Mouse (Mus musculus): Measurements from ENCODE around the gene Insc. TPM values are rescaled to one million over a fixed set of nuclear protein-coding genes. Genes with fewer than 3 reads are reported as not detected.
A peak's percentile ranks its signal among the peaks of the same experiment; 100 is the strongest.

Insc gene
- polyA plus RNA-seq, 1 experiment from 2014 or later: 3.1 TPM

DNA sequence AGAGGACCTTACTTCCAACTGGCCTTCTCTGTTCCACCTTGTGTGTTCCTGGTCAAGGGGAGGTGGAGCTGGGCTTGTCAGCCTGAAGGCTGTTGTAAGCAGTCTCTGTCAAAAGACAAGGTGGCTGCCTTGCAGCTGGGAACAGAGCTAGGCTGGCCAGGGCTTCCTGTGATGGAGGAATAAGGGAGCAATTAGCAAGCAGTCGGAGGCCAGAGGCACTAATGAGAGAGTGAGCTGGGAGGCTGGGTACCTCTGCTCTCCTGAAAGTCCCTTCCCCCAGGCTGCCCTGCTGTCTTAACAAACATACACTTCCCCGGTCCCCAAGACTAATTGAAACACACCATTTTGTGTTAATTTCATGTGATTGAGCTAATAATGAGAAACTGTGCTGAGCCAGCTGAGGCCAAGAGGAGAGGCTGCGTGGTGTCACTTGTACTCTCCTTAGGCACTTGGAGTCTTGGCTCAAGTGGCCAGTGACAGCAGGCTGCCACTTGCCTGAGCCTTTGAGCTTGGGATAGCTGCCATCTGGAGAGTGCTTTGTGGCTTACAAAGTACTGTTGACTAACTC lies 99.2 kb downstream of the Insc start:
- Histone ChIP-seq H3K4me2 (replicated peaks) (no peak overlapping the region), H3K9ac (no peak overlapping the region), H3K36me3 (no peaks in the 10 kb centered on the region), H3K4me1 (peaks cover 12% of the 10 kb centered on the region), H3K27me3 (no peaks in the 10 kb centered on the region), H3K4me3 (no peak overlapping the region), H3K27ac (peak overlapping the region; percentile 74), H3K9me3 (replicated peaks) (no peaks in the 10 kb centered on the region)
- WGBS: 27% methylated on average over 3 of the region's 3 CpGs
- peak; percentile 92 for ATAC-seq (ENCODE audit: low FRiP score)

- Histone ChIP-seq H3K4me3 (no peak overlapping the region), H3K27ac (no peak overlapping the region), H3K9ac (no peak overlapping the region), H3K9me3 (replicated peaks) (no peaks in the 10 kb centered on the region), H3K4me1 (peaks cover 9% of the 10 kb centered on the region), H3K4me2 (replicated peaks) (no peak overlapping the region), H3K36me3 (no peaks in the 10 kb centered on the region), H3K27me3 (no peaks in the 10 kb centered on the region)
- 90% methylated on average over 2 of the region's 2 CpGs for WGBS
- ATAC-seq (ENCODE audit: low FRiP score): no peak
Measured at GRCm38 (mm10) chr7:114847179-114847578, 103.7 kb downstream of the Insc start.

DNA sequence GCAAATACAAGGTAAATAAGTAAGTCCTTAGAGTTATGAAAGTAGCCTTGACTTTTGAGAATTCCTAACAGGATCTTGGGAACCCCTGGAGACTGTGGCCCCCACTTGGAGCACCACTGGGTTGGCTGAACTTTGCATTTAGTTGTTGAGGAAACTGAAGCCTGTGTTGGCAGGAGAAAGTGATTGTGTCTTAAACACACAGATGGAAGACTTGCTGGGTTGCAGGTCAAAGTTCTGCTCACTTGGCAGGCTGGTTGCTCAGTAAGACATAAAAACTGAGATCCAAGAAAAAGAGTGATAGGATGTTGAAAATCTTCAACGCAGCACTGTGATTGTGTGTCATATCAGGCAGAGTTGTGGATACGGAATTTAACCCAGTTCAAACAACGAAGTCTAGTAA lies 108.9 kb downstream of the Insc start:
- Histone ChIP-seq H3K27me3 (no peaks in the 10 kb centered on the region), H3K9ac (no peak overlapping the region), H3K4me3 (no peak overlapping the region), H3K4me1 (no peaks in the 10 kb centered on the region), H3K4me2 (replicated peaks) (no peak overlapping the region), H3K9me3 (replicated peaks) (no peaks in the 10 kb centered on the region), H3K36me3 (no peaks in the 10 kb centered on the region), H3K27ac (no peak overlapping the region)
- no peak for ATAC-seq (ENCODE audit: low FRiP score)
- WGBS: 85% methylated on average over 3 of the region's 3 CpGs

GRCm38 (mm10) chr7:114854169-114854568 lies 110.7 kb downstream of the Insc start:
- no peak overlapping the region for H3K4me2 ChIP-seq (replicated peaks)
- ATAC-seq (ENCODE audit: low FRiP score): no peak
- H3K36me3 ChIP-seq: no peaks in the 10 kb centered on the region
- H3K4me3 ChIP-seq: no peak overlapping the region
- WGBS: 83% methylated on average over 2 of the region's 2 CpGs
- H3K4me1 ChIP-seq: no peaks in the 10 kb centered on the region
- H3K27ac ChIP-seq: no peak overlapping the region
- no peak overlapping the region for H3K9ac ChIP-seq
- H3K27me3 ChIP-seq: no peaks in the 10 kb centered on the region
- H3K9me3 ChIP-seq (replicated peaks): no peaks in the 10 kb centered on the region

DNA sequence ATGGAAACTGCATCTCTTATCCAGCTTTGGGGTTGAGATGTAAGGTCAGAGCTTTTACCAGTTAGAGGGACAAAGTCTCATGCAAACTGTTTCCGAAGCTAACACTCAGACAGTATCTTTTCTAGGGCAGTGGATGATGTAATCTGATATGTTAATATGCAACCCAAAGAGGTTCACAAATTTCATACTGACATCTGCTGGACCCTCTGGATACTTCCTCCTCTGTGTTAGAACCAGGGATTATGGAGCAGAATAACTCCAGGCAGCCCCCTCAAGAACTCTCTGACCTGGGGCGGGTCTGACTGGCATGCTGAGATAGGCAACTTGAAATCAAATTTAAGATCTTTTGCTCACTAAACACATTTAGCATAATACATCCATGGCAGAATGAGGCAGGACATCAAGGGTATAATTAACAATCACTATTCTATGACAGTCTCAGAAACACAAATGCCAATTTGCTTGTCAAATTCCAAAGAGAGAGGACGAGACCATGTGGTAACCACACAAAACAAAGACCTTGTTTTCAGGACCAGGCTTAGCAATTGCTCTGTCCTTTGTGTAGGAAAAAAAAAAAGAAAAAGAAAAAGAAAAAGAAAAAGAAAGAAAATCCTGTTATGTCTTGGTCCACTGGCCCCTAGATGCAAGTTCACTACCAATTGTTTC lies 117.5 kb downstream of the Insc start:
- ATAC-seq (ENCODE audit: low FRiP score): no peak
- Histone ChIP-seq H3K27me3 (no peaks in the 10 kb centered on the region), H3K4me2 (replicated peaks) (no peak overlapping the region), H3K9me3 (replicated peaks) (no peaks in the 10 kb centered on the region), H3K4me3 (no peak overlapping the region), H3K27ac (no peak overlapping the region), H3K9ac (no peak overlapping the region), H3K36me3 (no peaks in the 10 kb centered on the region), H3K4me1 (no peaks in the 10 kb centered on the region)
- WGBS: 75% methylated on average over 3 of the region's 3 CpGs

GRCm38 (mm10) chr7:114873315-114874012 lies 130.0 kb downstream of the Insc start:
- ATAC-seq (ENCODE audit: low FRiP score): 0 out of 2 replicates have a peak, but pooled peaks have one; percentile 32
- no peak overlapping the region for H3K4me2 ChIP-seq (replicated peaks)
- no peak overlapping the region for H3K27ac ChIP-seq
- H3K27me3 ChIP-seq: 0 out of 2 replicates have a peak, but pooled peaks cover 2% of the 10 kb centered on the region
- peaks cover 12% of the 10 kb centered on the region for H3K4me1 ChIP-seq
- no peaks in the 10 kb centered on the region for H3K9me3 ChIP-seq (replicated peaks)
- 62% methylated on average over 3 of the region's 3 CpGs for WGBS
- no peaks in the 10 kb centered on the region for H3K36me3 ChIP-seq
- no peak overlapping the region for H3K4me3 ChIP-seq
- H3K9ac ChIP-seq: no peak overlapping the region

DNA sequence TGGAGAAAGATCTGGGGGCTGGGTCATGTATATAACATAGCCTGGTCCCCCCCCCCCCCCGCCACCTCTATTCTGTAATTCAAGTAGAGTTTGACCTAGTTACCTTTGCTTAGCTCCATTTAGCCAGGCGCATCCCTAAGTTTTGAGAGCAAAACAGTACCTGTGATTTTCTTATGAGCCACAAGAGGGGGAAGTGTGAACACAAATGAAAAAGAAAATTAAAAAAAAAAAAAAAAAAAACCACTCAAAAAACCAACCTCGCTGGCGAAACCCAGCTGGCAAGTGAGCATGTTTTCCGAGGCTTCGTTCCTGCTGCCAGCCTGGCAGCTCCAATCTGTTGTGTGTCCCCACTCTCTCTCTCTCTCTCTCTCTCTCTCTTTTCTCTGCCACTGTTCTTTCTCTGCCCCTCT lies 130.5 kb downstream of the Insc start:
- H3K9ac ChIP-seq: no peak overlapping the region
- H3K4me1 ChIP-seq: peaks cover 12% of the 10 kb centered on the region
- no peak overlapping the region for H3K4me2 ChIP-seq (replicated peaks)
- 29% methylated on average over 6 of the region's 6 CpGs for WGBS
- H3K27me3 ChIP-seq: 0 out of 2 replicates have a peak, but pooled peaks cover 2% of the 10 kb centered on the region
- no peak overlapping the region for H3K27ac ChIP-seq
- no peaks in the 10 kb centered on the region for H3K36me3 ChIP-seq
- no peak overlapping the region for H3K4me3 ChIP-seq
- no peaks in the 10 kb centered on the region for H3K9me3 ChIP-seq (replicated peaks)
- no peak for ATAC-seq (ENCODE audit: low FRiP score)

- WGBS: 86% methylated on average over 2 of the region's 2 CpGs
- ATAC-seq (ENCODE audit: low FRiP score): no peak
Measured at GRCm38 (mm10) chr7:114874579-114874978, 131.1 kb downstream of the Insc start.

GRCm38 (mm10) chr7:114883602-114884001 lies 140.1 kb downstream of the Insc start:
- Histone ChIP-seq H3K4me1 (no peaks in the 10 kb centered on the region), H3K36me3 (no peaks in the 10 kb centered on the region), H3K4me3 (no peak overlapping the region), H3K9ac (no peak overlapping the region), H3K27ac (no peak overlapping the region), H3K4me2 (replicated peaks) (no peak overlapping the region), H3K27me3 (no peaks in the 10 kb centered on the region), H3K9me3 (replicated peaks) (no peaks in the 10 kb centered on the region)
- 86% methylated on average over 2 of the region's 2 CpGs for WGBS
- ATAC-seq (ENCODE audit: low FRiP score): no peak

More at GRCm38 (mm10) chr7:114874579-114874978, 131.1 kb downstream of the Insc start:
- H3K27ac ChIP-seq: no peak overlapping the region
- 0 out of 2 replicates have a peak, but pooled peaks cover 2% of the 10 kb centered on the region for H3K27me3 ChIP-seq
- no peak overlapping the region for H3K4me2 ChIP-seq (replicated peaks)
- H3K4me1 ChIP-seq: peaks cover 12% of the 10 kb centered on the region
- no peaks in the 10 kb centered on the region for H3K9me3 ChIP-seq (replicated peaks)
- no peak overlapping the region for H3K9ac ChIP-seq
- no peaks in the 10 kb centered on the region for H3K36me3 ChIP-seq
- no peak overlapping the region for H3K4me3 ChIP-seq

- Histone ChIP-seq H3K4me3 (no peak overlapping the region), H3K27me3 (no peaks in the 10 kb centered on the region), H3K36me3 (no peaks in the 10 kb centered on the region), H3K4me1 (no peaks in the 10 kb centered on the region), H3K4me2 (replicated peaks) (no peak overlapping the region), H3K9me3 (replicated peaks) (no peaks in the 10 kb centered on the region), H3K27ac (no peak overlapping the region), H3K9ac (no peak overlapping the region)
- WGBS: 64% methylated on average over 4 of the region's 4 CpGs
- ATAC-seq (ENCODE audit: low FRiP score): no peak
Measured at GRCm38 (mm10) chr7:114886933-114887332, 143.4 kb downstream of the Insc start.

DNA sequence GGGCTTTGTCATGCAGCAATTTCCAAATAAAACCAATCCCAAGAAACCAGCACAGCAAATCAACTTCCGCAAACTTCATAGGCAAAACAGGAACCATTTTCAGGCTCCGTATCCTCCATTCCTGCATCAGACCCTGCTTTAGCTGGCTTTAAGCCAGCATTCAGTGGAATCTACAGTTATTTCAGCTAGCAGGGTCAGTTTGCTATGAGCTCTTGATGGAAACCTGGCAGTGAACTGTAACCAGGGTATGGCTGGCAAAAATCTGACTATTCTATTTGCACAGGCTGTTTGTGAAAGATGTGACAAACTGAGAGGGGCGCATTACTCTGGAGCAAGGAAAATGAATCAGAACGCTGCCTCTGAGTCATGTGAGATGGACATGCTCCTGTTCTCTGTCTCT lies 146.7 kb downstream of the Insc start:
- Histone ChIP-seq H3K4me2 (replicated peaks) (no peak overlapping the region), H3K4me1 (no peaks in the 10 kb centered on the region), H3K36me3 (no peaks in the 10 kb centered on the region), H3K9ac (no peak overlapping the region), H3K27ac (no peak overlapping the region), H3K4me3 (no peak overlapping the region), H3K9me3 (replicated peaks) (no peaks in the 10 kb centered on the region), H3K27me3 (no peaks in the 10 kb centered on the region)
- 95% methylated on average over 4 of the region's 4 CpGs for WGBS
- no peak for ATAC-seq (ENCODE audit: low FRiP score)

GRCm38 (mm10) chr7:114892618-114893257 lies 149.2 kb downstream of the Insc start:
- Histone ChIP-seq H3K9ac (no peak overlapping the region), H3K27me3 (no peaks in the 10 kb centered on the region), H3K4me2 (replicated peaks) (no peak overlapping the region), H3K4me1 (no peaks in the 10 kb centered on the region; the same call in 1 of the 2 replicates), H3K9me3 (replicated peaks) (no peaks in the 10 kb centered on the region), H3K36me3 (no peaks in the 10 kb centered on the region), H3K4me3 (no peak overlapping the region), H3K27ac (peak overlapping the region; percentile 14)
- peak; percentile 78 for ATAC-seq (ENCODE audit: low FRiP score)

Data from hindbrain, embryonic 12.5 days (tissue).